Mouse (Mus musculus): ENCODE results near the gene Gm10644.

- TF ChIP-seq CTCF (IDR thresholded peaks at IDR 0.05; ENCODE audit: low read depth) (no peak), EP300 (optimal IDR thresholded peaks at IDR 0.05) (no peak)
Observed at GRCm38 (mm10) chr8:83935435-83935834, 19.6 kb downstream of the Gm10644 start.

Measured in stomach, postnatal 0 days (tissue).